Mouse (Mus musculus) stomach, embryonic 14.5 days (tissue): ENCODE measurements around the gene Atxn1. TPM values are rescaled to one million over a fixed set of nuclear protein-coding genes. Genes with fewer than 3 reads are reported as not detected.

Experiments used
- ATAC-seq: fragments of 200-750 bp; cut with Nextera tagmentation; 2 replicates; pipeline ENCODE4 v1.8.0; 2017; ENCODE audit warnings: low read depth, moderate TSS enrichment; ENCODE audit not compliant: insufficient number of reproducible peaks, insufficient read depth, low FRiP score
- H3K27ac ChIP-seq: fragments of 300-500 bp; sonication (generic); 2 replicates; pipeline ENCODE4 v1.5.1; 2014; ENCODE audit warnings: mild to moderate bottlenecking, low read length, moderate library complexity, mixed read lengths
- H3K27me3 ChIP-seq: fragments of 300-500 bp; sonication (generic); 2 replicates; pipeline ENCODE4 v1.6.1; 2014; ENCODE audit warnings: low read length, control low read depth, mixed read lengths; ENCODE audit not compliant: control insufficient read depth, insufficient read depth
- H3K36me3 ChIP-seq: fragments of 300-500 bp; sonication (generic); 2 replicates; pipeline ENCODE4 v1.6.1; 2014; ENCODE audit warnings: mild to moderate bottlenecking, control low read depth, low read length, moderate library complexity, mixed read lengths; ENCODE audit not compliant: control insufficient read depth, insufficient read depth
- H3K4me1 ChIP-seq: fragments of 300-500 bp; sonication (generic); 2 replicates; pipeline ENCODE4 v1.6.1; 2014; ENCODE audit warnings: low read length, control low read depth, mixed read lengths; ENCODE audit not compliant: control insufficient read depth, insufficient read depth
- H3K4me2 ChIP-seq: fragments of 300-500 bp; sonication (generic); replicated peaks from 2 replicates; pipeline ENCODE4 v1.6.1; 2014; ENCODE audit warnings: low read depth, low read length, control low read depth
- H3K4me3 ChIP-seq: fragments of 300-500 bp; sonication (generic); 2 replicates; pipeline ENCODE4 v1.5.1; 2014; ENCODE audit warnings: low read depth, low read length, control low read depth
- H3K9ac ChIP-seq: fragments of 300-500 bp; sonication (generic); replicated peaks from 2 replicates; pipeline ENCODE4 v1.6.1; 2014; ENCODE audit warnings: low read depth, mild to moderate bottlenecking, control low read depth, low read length, moderate library complexity, mixed read lengths
- H3K9me3 ChIP-seq: fragments of 300-500 bp; sonication (generic); 2 replicates; pipeline ENCODE4 v1.6.1; 2016; ENCODE audit warnings: low read depth, low read length, control low read depth; ENCODE audit not compliant: control insufficient read depth
- WGBS: fragments of 180-500 bp; shearing (Covaris S2); extraction: QIAGEN DNeasy Blood & Tissue Kit; methylation state at CpG from one replicate; pipeline ENCODE4 v1.1.7; 2014; 5-methylcytosine and 5-hydroxymethylcytosine counted together
- polyA plus RNA-seq: library from polyadenylated mRNA; unstranded; fragments of >200 nt; fragmentation: Nextera tagmentation; extraction: Ambion mirVana; gene quantifications from 2 replicates; pipeline ENCODE4 v1.2.1, GENCODE M21; 2014

The Atxn1 gene
- polyA plus RNA-seq, 1 experiment from 2014 or later: 6.5 TPM

DNA sequence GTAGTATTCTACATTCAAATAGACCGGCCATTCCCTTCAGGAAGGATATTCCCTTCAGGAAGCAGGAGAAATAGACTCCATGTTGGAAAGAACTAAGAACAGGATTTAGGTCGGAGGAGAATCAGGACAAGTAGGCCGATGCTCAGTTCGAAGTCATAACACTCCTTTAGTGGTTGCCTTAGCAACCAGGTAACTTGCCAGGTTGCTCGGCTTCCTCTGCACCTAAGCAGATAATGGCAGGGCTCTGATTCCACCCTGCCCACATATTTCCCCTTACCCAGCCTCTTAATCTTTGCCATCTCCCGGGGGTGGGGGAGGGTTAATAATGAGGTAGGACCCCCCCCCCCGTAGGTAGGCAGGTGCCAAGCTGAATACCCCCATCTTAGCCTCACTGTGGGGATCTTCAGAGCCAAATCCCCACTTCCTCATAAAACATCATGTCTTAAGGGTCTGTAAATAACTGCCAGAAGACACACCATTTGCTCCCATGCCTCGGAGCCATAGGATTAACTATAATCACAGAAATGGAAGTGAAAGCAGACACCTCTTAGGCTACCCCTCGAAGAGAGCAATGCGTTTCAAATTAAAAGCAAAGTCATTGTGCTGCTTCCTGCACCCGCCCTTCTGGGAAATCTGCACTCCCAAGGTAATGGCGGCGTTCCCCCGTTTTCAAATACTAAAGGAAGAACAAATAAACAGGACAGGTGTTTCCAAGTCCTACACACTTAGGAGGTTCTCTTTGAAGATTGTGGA, 240.1 kb downstream of the Atxn1 start:
- H3K9me3 ChIP-seq: no peaks in the 10 kb centered on the region
- H3K9ac ChIP-seq: no peak overlapping the region
- H3K4me3 ChIP-seq: no peak overlapping the region
- no peak overlapping the region for H3K27ac ChIP-seq
- no peaks in the 10 kb centered on the region for H3K27me3 ChIP-seq
- H3K4me1 ChIP-seq: 0 out of 2 replicates have a peak, but pooled peaks cover 2% of the 10 kb centered on the region
- H3K4me2 ChIP-seq: no peak overlapping the region
- no peak for ATAC-seq
- H3K36me3 ChIP-seq: no peaks in the 10 kb centered on the region
- WGBS: 65% methylated on average over 14 of the region's 14 CpGs

DNA sequence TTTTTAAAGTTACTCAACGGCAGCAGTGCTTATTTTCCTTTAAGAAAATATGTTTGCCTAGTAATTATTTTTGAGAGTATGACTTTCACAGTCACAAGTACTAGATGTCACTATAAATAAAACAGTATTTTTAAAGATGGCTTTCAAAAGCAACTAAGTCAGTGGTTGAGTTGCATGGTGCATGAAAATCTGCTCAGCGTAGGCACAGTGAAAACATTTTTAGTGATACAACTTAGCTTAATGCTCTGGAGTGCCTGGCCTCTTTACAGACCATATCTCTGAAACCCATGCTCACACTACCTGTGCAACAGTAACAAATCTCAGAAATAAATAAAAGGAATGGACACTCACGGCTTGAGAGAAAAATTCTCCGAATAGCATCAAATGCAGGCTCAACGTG, 241.9 kb downstream of the Atxn1 start:
- H3K36me3 ChIP-seq: no peaks in the 10 kb centered on the region
- no peak overlapping the region for H3K4me2 ChIP-seq
- H3K27ac ChIP-seq: no peak overlapping the region
- no peak overlapping the region for H3K4me3 ChIP-seq
- no peaks in the 10 kb centered on the region for H3K9me3 ChIP-seq
- WGBS: 76% methylated on average over 5 of the region's 5 CpGs
- no peak overlapping the region for H3K9ac ChIP-seq
- 0 out of 2 replicates have a peak, but pooled peaks cover 2% of the 10 kb centered on the region for H3K4me1 ChIP-seq
- no peaks in the 10 kb centered on the region for H3K27me3 ChIP-seq
- no peak for ATAC-seq

DNA sequence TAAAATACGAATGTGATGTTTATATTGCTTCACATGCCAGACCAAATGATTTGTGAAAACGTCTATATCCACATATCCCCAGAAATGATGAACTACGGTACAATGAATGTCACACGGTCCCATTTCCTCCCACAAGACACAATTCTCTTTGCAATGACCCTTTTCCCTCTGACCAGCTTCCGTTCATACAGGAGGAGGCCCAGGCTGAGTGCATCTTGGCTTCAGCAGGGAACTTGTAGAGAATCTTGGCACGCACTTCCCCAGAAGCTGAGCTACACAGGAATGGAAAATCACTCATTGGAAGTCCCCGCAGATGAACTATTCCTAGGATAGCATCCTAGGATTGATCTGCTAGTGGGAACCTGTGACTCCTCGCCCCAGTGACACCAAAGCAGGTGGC, 243.2 kb downstream of the Atxn1 start:
- no peaks in the 10 kb centered on the region for H3K36me3 ChIP-seq
- no peak for ATAC-seq
- H3K27me3 ChIP-seq: no peaks in the 10 kb centered on the region
- 50% methylated on average over 8 of the region's 8 CpGs for WGBS
- no peak overlapping the region for H3K9ac ChIP-seq
- 0 out of 2 replicates have a peak, but pooled peaks cover 2% of the 10 kb centered on the region for H3K4me1 ChIP-seq
- H3K9me3 ChIP-seq: no peaks in the 10 kb centered on the region
- H3K27ac ChIP-seq: no peak overlapping the region
- no peak overlapping the region for H3K4me3 ChIP-seq
- H3K4me2 ChIP-seq: no peak overlapping the region

DNA sequence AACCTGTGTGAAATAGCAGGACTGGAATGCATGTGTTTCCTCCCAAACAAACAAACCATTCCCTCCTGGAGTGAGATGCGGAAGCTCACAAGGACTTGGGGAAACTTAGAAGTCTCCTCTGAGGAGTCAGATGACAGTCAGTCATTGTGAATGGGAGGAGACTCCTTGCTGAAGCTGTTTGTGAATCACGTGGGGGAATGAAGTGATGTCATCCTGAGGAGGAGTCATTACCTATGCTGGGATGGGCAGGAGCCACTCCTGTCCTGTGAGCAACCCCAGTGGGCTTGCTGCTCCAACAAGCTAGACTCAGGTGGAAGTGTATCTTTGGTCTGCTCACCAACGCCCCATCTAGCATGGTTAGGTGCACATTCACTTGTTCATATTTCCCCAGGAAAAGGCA, 246.0 kb downstream of the Atxn1 start:
- no peaks in the 10 kb centered on the region for H3K27me3 ChIP-seq
- H3K4me3 ChIP-seq: no peak overlapping the region
- H3K36me3 ChIP-seq: no peaks in the 10 kb centered on the region
- ATAC-seq: peak; percentile 33; the same call in 1 of the 2 replicates
- 42% methylated on average over 3 of the region's 3 CpGs for WGBS
- peak overlapping the region; percentile 24; the same call in 1 of the 2 replicates for H3K27ac ChIP-seq
- H3K9me3 ChIP-seq: no peaks in the 10 kb centered on the region
- no peak overlapping the region for H3K9ac ChIP-seq
- H3K4me1 ChIP-seq: 0 out of 2 replicates have a peak, but pooled peaks cover 2% of the 10 kb centered on the region
- no peak overlapping the region for H3K4me2 ChIP-seq

DNA sequence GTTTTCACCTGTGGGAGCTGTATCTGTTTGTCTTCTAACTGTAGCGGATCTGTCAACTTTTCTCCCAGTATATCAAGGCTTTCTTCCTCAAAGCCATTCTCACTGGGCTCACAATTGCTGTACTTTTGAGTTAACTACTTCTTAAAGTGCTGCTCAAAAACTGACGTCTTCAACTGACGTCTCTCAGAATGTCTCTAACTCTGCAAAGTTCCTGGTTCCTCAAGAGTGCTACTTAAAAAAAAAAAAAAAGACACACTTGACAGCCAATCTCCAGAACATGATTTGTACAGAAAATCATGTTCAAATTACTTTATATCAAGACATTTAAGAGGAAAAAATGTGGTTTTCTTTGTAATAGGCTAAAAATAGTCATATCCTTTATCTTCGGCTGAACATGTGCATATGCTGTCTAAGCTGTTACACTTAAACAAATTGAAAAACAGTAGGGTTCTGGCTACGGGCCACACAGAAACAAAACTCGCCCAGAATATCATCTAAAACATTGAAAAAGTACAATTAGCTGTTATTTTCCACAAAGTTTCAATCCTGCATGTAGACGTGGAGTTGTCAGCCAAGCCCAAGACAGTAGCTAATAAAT, 249.1 kb downstream of the Atxn1 start:
- Histone ChIP-seq H3K4me2 (no peak overlapping the region), H3K9ac (no peak overlapping the region), H3K4me1 (no peaks in the 10 kb centered on the region), H3K36me3 (no peaks in the 10 kb centered on the region), H3K27me3 (no peaks in the 10 kb centered on the region), H3K27ac (no peak overlapping the region), H3K4me3 (no peak overlapping the region), H3K9me3 (no peaks in the 10 kb centered on the region)
- ATAC-seq: no peak
- 43% methylated on average over 7 of the region's 7 CpGs for WGBS

DNA sequence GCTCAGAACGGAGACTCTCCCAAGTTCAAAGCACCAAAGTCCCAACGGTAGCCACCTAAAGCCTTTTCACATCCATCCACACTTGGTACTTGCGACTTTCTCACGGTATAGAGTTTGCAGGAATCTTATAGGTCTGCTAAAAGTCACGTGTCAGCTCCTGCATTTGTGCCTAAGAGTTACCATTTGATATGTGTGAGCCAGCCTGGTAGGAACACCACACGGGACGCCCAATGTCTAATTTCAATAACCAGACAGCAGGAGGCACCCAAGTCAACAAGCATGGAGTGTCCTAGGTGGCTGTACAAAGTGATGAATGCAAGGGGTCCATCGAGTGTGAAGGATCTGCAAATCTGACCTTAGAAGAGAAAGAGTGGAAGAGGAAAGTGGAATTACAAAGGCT, 254.8 kb downstream of the Atxn1 start:
- Histone ChIP-seq H3K4me2 (no peak overlapping the region), H3K27me3 (no peaks in the 10 kb centered on the region), H3K4me3 (no peak overlapping the region), H3K36me3 (no peaks in the 10 kb centered on the region), H3K27ac (no peak overlapping the region), H3K9me3 (no peaks in the 10 kb centered on the region), H3K9ac (no peak overlapping the region), H3K4me1 (no peaks in the 10 kb centered on the region)
- ATAC-seq: no peak
- WGBS: 86% methylated on average over 8 of the region's 8 CpGs

DNA sequence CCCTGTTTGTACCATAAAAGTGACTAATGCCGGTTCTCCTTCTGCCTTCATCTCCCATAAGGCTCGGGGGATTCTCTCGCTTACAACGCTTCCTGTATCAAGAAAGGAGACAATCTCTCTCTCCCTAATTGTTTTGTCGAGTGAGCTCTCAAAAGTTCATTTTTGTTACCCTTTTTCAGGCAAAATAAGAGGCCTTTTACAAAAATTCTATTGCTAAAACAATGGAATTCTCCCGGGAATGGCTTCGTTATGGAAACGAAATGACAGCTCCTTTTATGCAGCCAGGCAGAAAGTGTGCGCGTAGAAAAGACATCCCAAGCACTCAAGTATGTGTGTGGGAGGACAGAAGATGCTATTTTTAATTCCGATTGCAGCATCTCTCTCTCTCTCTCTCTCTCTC, 255.4 kb downstream of the Atxn1 start:
- ATAC-seq: no peak
- Histone ChIP-seq H3K27me3 (no peaks in the 10 kb centered on the region), H3K4me2 (no peak overlapping the region), H3K36me3 (no peaks in the 10 kb centered on the region), H3K9me3 (no peaks in the 10 kb centered on the region), H3K27ac (no peak overlapping the region), H3K4me3 (no peak overlapping the region), H3K9ac (no peak overlapping the region), H3K4me1 (no peaks in the 10 kb centered on the region)
- 79% methylated on average over 11 of the region's 11 CpGs for WGBS

DNA sequence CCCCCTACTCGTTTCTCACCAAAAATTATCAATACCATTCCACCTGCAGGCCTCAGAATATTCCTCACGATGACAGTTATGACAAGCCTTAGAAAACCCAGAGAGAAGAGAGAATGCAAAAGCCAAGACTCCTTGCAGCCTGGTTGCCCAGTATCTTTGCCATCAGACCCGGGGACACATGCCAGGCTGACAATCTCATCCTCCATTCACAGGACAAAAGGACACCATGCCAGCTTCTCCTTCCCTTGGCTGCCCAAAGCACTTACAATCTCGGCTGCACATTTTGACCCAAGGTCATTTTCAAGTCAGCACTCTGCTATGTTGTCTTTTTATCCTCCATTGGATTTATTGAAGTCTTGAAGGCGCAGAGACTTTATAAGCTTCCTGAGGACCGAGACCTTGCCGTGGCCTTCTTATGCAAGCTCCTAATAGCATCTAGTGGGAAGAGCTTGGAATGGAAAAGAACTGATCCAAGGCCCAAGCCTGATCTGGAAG, 263.5 kb downstream of the Atxn1 start:
- no peak overlapping the region for H3K9ac ChIP-seq
- no peak overlapping the region for H3K4me3 ChIP-seq
- H3K4me1 ChIP-seq: no peaks in the 10 kb centered on the region
- H3K27me3 ChIP-seq: no peaks in the 10 kb centered on the region
- 80% methylated on average over 7 of the region's 7 CpGs for WGBS
- H3K4me2 ChIP-seq: no peak overlapping the region
- H3K9me3 ChIP-seq: no peaks in the 10 kb centered on the region
- H3K36me3 ChIP-seq: no peaks in the 10 kb centered on the region
- no peak for ATAC-seq
- H3K27ac ChIP-seq: no peak overlapping the region
